Mouse (Mus musculus) limb, embryonic 14.5 days (tissue): ENCODE results near the gene Iqsec1. TPM values are rescaled to one million over a fixed set of nuclear protein-coding genes. Genes with fewer than 3 reads are reported as not detected.

Source experiments
- ATAC-seq: fragments of 200-750 bp; cut with Nextera tagmentation; 2 replicates; pipeline ENCODE4 v1.8.0; 2017; ENCODE audit warnings: low read depth, moderate number of reproducible peaks, moderate TSS enrichment; ENCODE audit not compliant: low FRiP score
- DNase-seq: peaks from one replicate; pipeline ENCODE4 v3.0.0-alpha.2; 2015; ENCODE audit warnings: low spot score
- H3K27ac ChIP-seq: fragments of 300-500 bp; sonication (generic); replicated peaks from 2 replicates; pipeline ENCODE4 v1.5.1; 2014; ENCODE audit warnings: low read depth, mild to moderate bottlenecking, low read length, moderate library complexity, mixed read lengths
- H3K27me3 ChIP-seq: fragments of 300-500 bp; sonication (generic); 2 replicates; pipeline ENCODE4 v1.6.1; 2014; ENCODE audit warnings: low read length, mixed read lengths; ENCODE audit not compliant: control insufficient read depth, insufficient read depth
- H3K36me3 ChIP-seq: fragments of 300-500 bp; sonication (generic); 2 replicates; pipeline ENCODE4 v1.6.1; 2014; ENCODE audit warnings: mild to moderate bottlenecking, low read length, moderate library complexity, mixed read lengths; ENCODE audit not compliant: control insufficient read depth, insufficient read depth
- H3K4me1 ChIP-seq: fragments of 300-500 bp; sonication (generic); 2 replicates; pipeline ENCODE4 v1.6.1; 2014; ENCODE audit warnings: antibody characterized with exemption, low read length, mixed read lengths; ENCODE audit not compliant: control insufficient read depth, insufficient read depth
- H3K4me2 ChIP-seq: fragments of 300-500 bp; sonication (generic); replicated peaks from 2 replicates; pipeline ENCODE4 v1.6.1; 2014; ENCODE audit warnings: low read depth, mild to moderate bottlenecking, low read length, moderate library complexity; ENCODE audit not compliant: severe bottlenecking
- H3K4me3 ChIP-seq: fragments of 300-500 bp; sonication (generic); replicated peaks from 2 replicates; pipeline ENCODE4 v1.5.1; 2014; ENCODE audit warnings: low read length
- H3K9ac ChIP-seq: fragments of 300-500 bp; sonication (generic); 2 replicates; pipeline ENCODE4 v1.6.1; 2014; ENCODE audit warnings: mild to moderate bottlenecking, low read depth, low read length, moderate library complexity; ENCODE audit not compliant: severe bottlenecking
- H3K9me3 ChIP-seq: fragments of 300-500 bp; sonication (generic); 2 replicates; pipeline ENCODE4 v1.6.1; 2016; ENCODE audit warnings: low read length; ENCODE audit not compliant: control insufficient read depth
- POLR2A ChIP-seq: fragments of 200-500 bp; IDR thresholded peaks from 2 replicates; pipeline ENCODE4 v1.8.0; 2012; ENCODE audit warnings: inconsistent platforms, mild to moderate bottlenecking, moderate library complexity, borderline replicate concordance; ENCODE audit not compliant: insufficient read depth, insufficient read length; ENCODE audit errors: extremely low read depth
- WGBS: fragments of 180-500 bp; shearing (Covaris S2); extraction: QIAGEN DNeasy Blood & Tissue Kit; methylation state at CpG from one replicate; pipeline ENCODE4 v1.1.7; 2014; 5-methylcytosine and 5-hydroxymethylcytosine counted together
- polyA plus RNA-seq, 2 experiments: library from polyadenylated mRNA; depleted of rRNA in 1 of 2; stranded (reverse) in 1 of 2; unstranded in 1 of 2; fragments of >200 nt; fragmentation: Nextera tagmentation in 1 of 2; extraction: Ambion mirVana in 1 of 2; gene quantifications; 2 replicates each; pipeline versions ENCODE4 v1.2.1 to v1.2.3; 2012 to 2014

Gene Iqsec1
- polyA plus RNA-seq, 2 experiments = 17.3 to 58.2 TPM

GRCm38 (mm10) chr6:90761301-90762056, 227.0 kb downstream of the Iqsec1 start:
- no peak for ATAC-seq
- Histone ChIP-seq H3K4me1 (peaks cover 30% of the 10 kb centered on the region), H3K4me3 (no peak overlapping the region), H3K27ac (0 out of 2 replicates have a peak overlapping the region, but pooled peaks have one; percentile 13), H3K27me3 (no peaks in the 10 kb centered on the region), H3K4me2 (no peak overlapping the region), H3K9ac (no peak overlapping the region), H3K36me3 (no peaks in the 10 kb centered on the region), H3K9me3 (no peaks in the 10 kb centered on the region)
- WGBS = 79% methylated on average over 4 of the region's 4 CpGs
- DNase-seq = no peak
- no peak for TF ChIP-seq POLR2A

- no peak overlapping the region for H3K4me2 ChIP-seq
- no peaks in the 10 kb centered on the region for H3K27me3 ChIP-seq
- H3K9me3 ChIP-seq = no peaks in the 10 kb centered on the region
- H3K36me3 ChIP-seq = no peaks in the 10 kb centered on the region
- no peak for TF ChIP-seq POLR2A
- H3K4me3 ChIP-seq = no peak overlapping the region
- 67% methylated on average over 5 of the region's 5 CpGs for WGBS
- peaks cover 30% of the 10 kb centered on the region for H3K4me1 ChIP-seq
- no peak overlapping the region for H3K9ac ChIP-seq
- DNase-seq (no peak), ATAC-seq (no peak)
- H3K27ac ChIP-seq = no peak overlapping the region
Observed at GRCm38 (mm10) chr6:90760886-90761285, 227.6 kb downstream of the Iqsec1 start.

- no peak for DNase-seq
- ATAC-seq = no peak
- Histone ChIP-seq H3K4me1 (peaks cover 28% of the 10 kb centered on the region), H3K4me3 (no peak overlapping the region), H3K9ac (no peak overlapping the region), H3K27me3 (no peaks in the 10 kb centered on the region), H3K36me3 (no peaks in the 10 kb centered on the region), H3K9me3 (no peaks in the 10 kb centered on the region), H3K27ac (no peak overlapping the region), H3K4me2 (no peak overlapping the region)
- 86% methylated on average over 2 of the region's 2 CpGs for WGBS
- no peak for TF ChIP-seq POLR2A
Observed at GRCm38 (mm10) chr6:90759754-90760153, 228.7 kb downstream of the Iqsec1 start.

GRCm38 (mm10) chr6:90758155-90758554, 230.3 kb downstream of the Iqsec1 start:
- no peak for TF ChIP-seq POLR2A
- DNase-seq = no peak
- H3K9ac ChIP-seq = no peak overlapping the region
- no peaks in the 10 kb centered on the region for H3K27me3 ChIP-seq
- H3K36me3 ChIP-seq = no peaks in the 10 kb centered on the region
- peaks cover 16% of the 10 kb centered on the region; the same call in 1 of the 2 replicates for H3K4me1 ChIP-seq
- H3K9me3 ChIP-seq = no peaks in the 10 kb centered on the region
- no peak for ATAC-seq
- no peak overlapping the region for H3K27ac ChIP-seq
- H3K4me3 ChIP-seq = no peak overlapping the region
- H3K4me2 ChIP-seq = no peak overlapping the region
- 61% methylated on average over 2 of the region's 2 CpGs for WGBS

- Histone ChIP-seq H3K27me3 (no peaks in the 10 kb centered on the region), H3K27ac (no peak overlapping the region), H3K36me3 (no peaks in the 10 kb centered on the region), H3K9ac (no peak overlapping the region), H3K4me3 (no peak overlapping the region), H3K4me2 (no peak overlapping the region), H3K4me1 (peaks cover 16% of the 10 kb centered on the region; the same call in 1 of the 2 replicates), H3K9me3 (no peaks in the 10 kb centered on the region)
- TF ChIP-seq POLR2A = no peak
- ATAC-seq (0 out of 2 replicates have a peak, but pooled peaks have one; percentile 13), DNase-seq (no peak)
- WGBS = 59% methylated on average over 12 of the region's 12 CpGs
Observed at GRCm38 (mm10) chr6:90757427-90757883, 231.0 kb downstream of the Iqsec1 start.
